Mouse (Mus musculus): ENCODE measurements around the gene Tmem255b. TPM values are rescaled to one million over a fixed set of nuclear protein-coding genes. Genes with fewer than 3 reads are reported as not detected.

The Tmem255b gene
- polyA plus RNA-seq, 1 experiment from 2014 or later = 0.14 TPM

DNA sequence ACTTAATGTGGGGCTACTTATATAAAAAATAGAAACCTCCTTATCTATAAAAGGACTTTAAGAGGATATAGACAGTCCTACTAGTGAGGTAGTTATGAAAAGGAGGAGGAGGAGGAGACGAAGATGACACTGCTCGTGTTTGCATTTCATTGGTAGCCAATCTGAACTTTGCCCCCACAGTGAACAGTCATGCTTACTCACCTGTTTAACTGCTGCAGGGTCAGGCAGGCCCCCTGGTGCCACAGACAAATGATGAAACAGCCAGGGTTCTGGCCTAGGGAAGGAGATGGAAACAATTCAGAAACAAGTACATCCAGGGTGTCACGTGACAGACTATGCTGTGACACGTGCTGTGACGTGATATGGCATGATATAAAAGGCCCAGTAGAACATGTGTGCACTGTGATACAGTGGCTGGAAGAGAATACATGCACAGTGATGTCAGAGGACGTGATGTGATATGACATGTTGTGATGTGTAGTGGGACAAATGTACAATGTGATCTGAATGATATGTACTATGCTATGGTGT, 16.8 kb downstream of the Tmem255b start:
- ATAC-seq (ENCODE audit: insufficient number of reproducible peaks, insufficient read depth, low FRiP score, low TSS enrichment) = no peak
- Histone ChIP-seq H3K36me3 (no peaks in the 10 kb centered on the region), H3K27me3 (no peaks in the 10 kb centered on the region), H3K4me2 (replicated peaks) (no peak overlapping the region), H3K4me1 (no peaks in the 10 kb centered on the region), H3K9ac (no peak overlapping the region), H3K27ac (no peak overlapping the region), H3K4me3 (no peak overlapping the region), H3K9me3 (no peaks in the 10 kb centered on the region)
- 65% methylated on average over 6 of the region's 6 CpGs for WGBS

DNA sequence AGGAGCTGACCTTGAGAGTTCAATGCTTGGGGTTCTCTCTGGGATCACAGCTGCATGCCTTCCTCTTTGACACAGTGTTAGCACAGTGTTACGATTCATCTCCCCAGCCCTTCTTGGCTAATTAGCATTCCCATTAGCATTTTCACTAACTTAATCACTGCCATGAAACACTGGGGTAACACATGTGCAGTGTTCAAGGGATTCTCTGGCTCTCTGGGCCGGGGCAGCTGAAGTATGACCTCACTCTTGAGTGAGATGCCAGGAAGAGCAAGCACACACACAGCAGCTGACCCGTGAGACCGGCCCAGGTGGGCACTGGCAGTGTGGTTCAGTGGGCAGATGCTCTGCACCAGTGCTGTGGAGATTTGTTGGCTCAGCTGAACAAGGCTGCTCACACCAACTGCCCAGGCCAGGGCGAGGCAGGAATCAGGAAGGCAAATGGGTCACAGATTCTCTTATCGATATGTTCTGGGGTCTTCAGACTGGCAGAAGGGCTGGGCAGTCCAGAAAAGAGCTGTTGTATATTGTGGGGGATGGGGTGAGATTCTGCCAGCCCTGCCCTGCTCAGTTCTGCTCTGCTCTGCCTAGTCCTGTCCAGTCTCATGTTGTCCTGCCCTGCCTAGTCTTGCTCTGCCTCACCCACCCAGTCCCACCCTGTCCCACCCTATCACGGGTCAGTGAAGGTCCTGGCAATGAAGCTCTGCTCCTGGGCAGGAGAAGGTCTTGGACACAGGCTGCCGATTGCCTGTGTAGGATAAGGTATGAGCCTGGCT, 19.5 kb downstream of the Tmem255b start:
- H3K4me2 ChIP-seq (replicated peaks) = no peak overlapping the region
- no peak overlapping the region for H3K9ac ChIP-seq
- no peaks in the 10 kb centered on the region for H3K36me3 ChIP-seq
- H3K27ac ChIP-seq = no peak overlapping the region
- H3K27me3 ChIP-seq = no peaks in the 10 kb centered on the region
- no peaks in the 10 kb centered on the region for H3K9me3 ChIP-seq
- no peak; the same call in 1 of the 2 replicates for ATAC-seq (ENCODE audit: insufficient number of reproducible peaks, insufficient read depth, low FRiP score, low TSS enrichment)
- H3K4me1 ChIP-seq = no peaks in the 10 kb centered on the region
- H3K4me3 ChIP-seq = no peak overlapping the region
- 66% methylated on average over 8 of the region's 8 CpGs for WGBS

DNA sequence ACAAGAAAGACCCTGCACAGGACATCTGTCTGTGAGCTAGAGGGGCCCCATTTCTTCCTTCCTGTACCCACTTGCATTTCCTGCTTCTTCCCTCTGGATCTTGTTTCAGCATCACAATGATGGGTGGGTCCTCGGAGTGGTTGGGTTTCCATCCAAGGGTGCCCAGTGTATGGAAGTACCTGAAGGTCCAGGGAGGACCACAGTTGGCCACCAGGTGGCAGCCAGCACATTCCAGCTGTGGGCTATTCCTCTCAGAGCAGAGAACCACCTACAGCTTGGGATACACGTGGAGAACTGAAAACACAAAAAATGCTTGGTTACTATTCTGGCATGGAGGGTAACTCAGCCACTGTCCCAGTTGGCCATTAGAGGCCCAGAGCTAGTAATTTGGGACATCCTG, 20.3 kb downstream of the Tmem255b start:
- no peak overlapping the region for H3K4me2 ChIP-seq (replicated peaks)
- H3K9me3 ChIP-seq = no peaks in the 10 kb centered on the region
- no peaks in the 10 kb centered on the region for H3K27me3 ChIP-seq
- 29% methylated on average over 2 of the region's 2 CpGs for WGBS
- no peaks in the 10 kb centered on the region for H3K36me3 ChIP-seq
- no peaks in the 10 kb centered on the region for H3K4me1 ChIP-seq
- H3K9ac ChIP-seq = no peak overlapping the region
- no peak overlapping the region for H3K4me3 ChIP-seq
- no peak; the same call in 1 of the 2 replicates for ATAC-seq (ENCODE audit: insufficient number of reproducible peaks, insufficient read depth, low FRiP score, low TSS enrichment)
- no peak overlapping the region for H3K27ac ChIP-seq

DNA sequence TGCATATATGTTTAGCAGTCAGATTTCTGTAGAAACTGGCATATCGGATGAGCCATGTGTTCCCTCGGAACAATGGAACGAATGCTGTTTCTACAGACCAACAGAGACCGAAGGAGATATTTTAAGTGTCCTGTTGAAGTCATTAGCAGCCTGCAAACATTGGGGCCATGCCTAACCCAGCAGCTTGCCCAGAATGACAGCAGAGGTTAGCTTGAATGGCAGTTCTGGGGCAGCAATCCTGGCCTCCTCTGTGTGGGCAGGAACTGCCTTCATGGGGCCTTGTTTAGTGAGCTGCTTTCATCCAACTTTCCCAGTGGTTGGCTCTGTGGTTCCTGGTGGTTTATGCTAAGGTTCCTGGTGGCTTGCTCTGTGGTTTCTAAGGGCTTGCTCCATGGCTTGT, 24.4 kb downstream of the Tmem255b start:
- WGBS = 95% methylated on average over 4 of the region's 4 CpGs
- Histone ChIP-seq H3K4me2 (replicated peaks) (no peak overlapping the region), H3K4me3 (no peak overlapping the region), H3K27me3 (no peaks in the 10 kb centered on the region), H3K36me3 (no peaks in the 10 kb centered on the region), H3K9me3 (no peaks in the 10 kb centered on the region), H3K4me1 (no peaks in the 10 kb centered on the region), H3K9ac (no peak overlapping the region), H3K27ac (no peak overlapping the region)
- ATAC-seq (ENCODE audit: insufficient number of reproducible peaks, insufficient read depth, low FRiP score, low TSS enrichment) = no peak

DNA sequence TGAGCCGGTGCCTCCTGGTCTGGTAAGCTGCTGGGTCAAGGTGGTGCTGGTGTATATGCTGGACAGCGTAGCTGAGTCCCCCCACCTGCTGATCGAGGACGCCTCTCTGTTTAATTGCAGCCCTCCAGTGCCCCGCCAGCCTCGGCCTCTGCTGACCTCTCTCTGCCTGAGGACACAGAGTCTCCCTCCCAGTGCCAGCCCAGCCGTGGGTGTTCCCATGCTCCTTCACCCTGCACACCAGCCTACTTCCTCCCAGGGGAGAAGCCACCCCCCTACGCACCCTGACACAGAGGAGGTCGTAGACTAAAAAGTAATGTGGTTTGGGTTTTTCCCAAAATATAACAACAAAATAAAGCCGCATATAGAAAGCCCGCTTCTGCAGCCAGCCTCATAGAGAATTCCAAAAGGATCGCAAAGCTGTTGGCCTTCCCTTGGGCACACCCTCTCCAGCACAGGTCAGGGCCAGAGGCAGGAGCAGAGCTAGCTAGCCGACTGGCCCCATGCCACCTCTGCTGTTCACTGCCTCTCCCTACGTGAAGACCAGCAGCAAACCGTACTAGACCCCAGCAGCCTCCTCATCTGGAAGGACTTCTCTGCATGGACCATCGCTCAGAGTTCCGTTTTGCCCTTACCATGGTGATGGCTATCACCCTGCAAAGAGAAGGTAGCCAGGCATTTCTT, 26.2 kb downstream of the Tmem255b start:
- WGBS = 69% methylated on average over 17 of the region's 17 CpGs
- no peak for ATAC-seq (ENCODE audit: insufficient number of reproducible peaks, insufficient read depth, low FRiP score, low TSS enrichment)

DNA sequence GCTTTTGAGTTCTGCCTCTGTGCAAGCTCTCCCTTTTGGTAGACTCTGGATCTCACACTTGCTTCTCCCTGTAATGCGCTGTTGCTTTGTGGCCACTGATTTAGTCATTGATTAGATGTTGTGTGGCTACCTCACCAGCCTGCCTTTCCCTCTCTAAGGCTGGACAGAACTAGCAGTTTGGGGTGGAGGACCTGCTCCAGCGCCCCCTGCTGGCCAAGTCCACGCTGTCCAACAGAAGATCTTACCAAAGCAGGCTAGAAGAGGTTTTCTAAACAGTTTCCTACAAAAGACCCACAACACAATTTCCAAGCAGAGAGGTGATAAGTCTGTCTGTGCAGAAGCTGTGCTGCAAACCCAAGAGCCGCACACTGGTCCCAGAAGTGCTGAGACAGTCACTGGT, 26.9 kb downstream of the Tmem255b start:
- Histone ChIP-seq H3K4me2 (replicated peaks) (no peak overlapping the region), H3K4me3 (no peak overlapping the region), H3K27ac (no peak overlapping the region), H3K36me3 (no peaks in the 10 kb centered on the region), H3K4me1 (no peaks in the 10 kb centered on the region), H3K9me3 (no peaks in the 10 kb centered on the region), H3K27me3 (no peaks in the 10 kb centered on the region), H3K9ac (no peak overlapping the region)
- no peak for ATAC-seq (ENCODE audit: insufficient number of reproducible peaks, insufficient read depth, low FRiP score, low TSS enrichment)
- 40% methylated on average over 4 of the region's 4 CpGs for WGBS

More for the DNA sequence above, 26.2 kb downstream of the Tmem255b start:
- Histone ChIP-seq H3K36me3 (no peaks in the 10 kb centered on the region), H3K4me2 (replicated peaks) (no peak overlapping the region), H3K4me3 (no peak overlapping the region), H3K4me1 (no peaks in the 10 kb centered on the region), H3K9ac (no peak overlapping the region), H3K27ac (no peak overlapping the region), H3K27me3 (no peaks in the 10 kb centered on the region), H3K9me3 (no peaks in the 10 kb centered on the region)

DNA sequence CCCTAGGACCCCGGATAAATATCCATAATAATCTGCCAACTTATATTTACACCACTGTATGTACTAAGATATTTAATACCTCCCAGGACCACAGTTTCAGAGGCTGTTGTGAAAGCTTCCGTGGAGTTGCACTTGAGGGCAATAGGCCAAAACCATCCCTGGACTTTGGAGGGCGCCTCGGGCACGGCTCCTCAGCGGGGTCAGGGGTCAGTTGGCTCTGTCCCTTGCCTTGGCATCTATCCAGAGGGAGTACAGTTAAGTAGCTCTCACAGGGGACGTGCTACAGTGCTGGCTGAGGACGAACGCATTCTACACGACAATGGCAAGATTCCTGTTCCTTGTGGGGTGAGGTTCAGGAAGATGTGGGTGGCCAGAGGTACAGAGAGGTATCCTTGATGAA, 27.4 kb downstream of the Tmem255b start:
- no peaks in the 10 kb centered on the region for H3K36me3 ChIP-seq
- 74% methylated on average over 10 of the region's 10 CpGs for WGBS
- ATAC-seq (ENCODE audit: insufficient number of reproducible peaks, insufficient read depth, low FRiP score, low TSS enrichment) = no peak
- no peaks in the 10 kb centered on the region for H3K4me1 ChIP-seq
- no peak overlapping the region for H3K4me2 ChIP-seq (replicated peaks)
- H3K9ac ChIP-seq = no peak overlapping the region
- H3K9me3 ChIP-seq = no peaks in the 10 kb centered on the region
- H3K27me3 ChIP-seq = no peaks in the 10 kb centered on the region
- no peak overlapping the region for H3K4me3 ChIP-seq
- H3K27ac ChIP-seq = no peak overlapping the region

DNA sequence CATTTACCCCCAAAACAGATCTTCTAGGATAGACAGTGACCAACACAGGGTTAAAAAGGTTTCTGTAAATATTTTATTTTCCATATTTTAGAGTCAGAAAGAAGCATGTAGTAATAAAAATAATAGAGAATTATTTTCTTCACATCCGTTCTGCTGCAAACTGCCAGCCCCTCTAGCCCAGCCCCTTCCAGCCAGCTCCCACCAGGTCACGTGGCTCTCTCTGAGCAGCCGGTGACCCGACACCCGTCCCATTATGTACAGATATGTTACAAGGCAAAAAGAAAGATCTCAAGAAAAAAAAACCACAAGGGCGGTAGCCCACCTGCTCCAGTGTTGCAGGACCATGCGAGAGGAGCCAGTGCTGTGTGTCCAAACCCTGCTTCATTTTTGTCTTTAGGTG, 30.3 kb downstream of the Tmem255b start:
- no peak for ATAC-seq (ENCODE audit: insufficient number of reproducible peaks, insufficient read depth, low FRiP score, low TSS enrichment)
- no peak overlapping the region for H3K9ac ChIP-seq
- no peaks in the 10 kb centered on the region for H3K4me1 ChIP-seq
- no peaks in the 10 kb centered on the region for H3K9me3 ChIP-seq
- no peaks in the 10 kb centered on the region for H3K27me3 ChIP-seq
- no peak overlapping the region for H3K4me2 ChIP-seq (replicated peaks)
- 43% methylated on average over 7 of the region's 7 CpGs for WGBS
- H3K4me3 ChIP-seq = no peak overlapping the region
- H3K27ac ChIP-seq = no peak overlapping the region
- no peaks in the 10 kb centered on the region for H3K36me3 ChIP-seq

DNA sequence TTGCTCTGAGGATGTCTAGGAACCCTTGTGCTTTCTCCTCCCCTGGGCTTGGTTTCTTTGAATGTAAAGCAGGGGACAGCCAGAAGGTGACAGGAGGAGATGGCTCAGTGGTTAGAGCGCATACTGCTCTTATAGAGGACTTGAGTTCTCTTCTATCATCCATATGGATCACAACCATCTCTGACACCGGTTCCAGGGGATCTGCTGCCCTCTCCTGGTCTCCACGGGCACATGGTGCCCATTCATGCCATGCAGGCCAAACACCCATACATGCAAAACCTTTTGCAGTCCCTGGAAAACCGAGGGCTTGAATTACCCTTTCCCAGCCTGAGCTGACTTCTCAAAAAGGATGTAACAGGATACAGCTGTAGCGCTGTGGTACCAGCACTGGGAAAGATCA, 32.0 kb downstream of the Tmem255b start:
- no peak overlapping the region for H3K4me3 ChIP-seq
- no peak overlapping the region for H3K4me2 ChIP-seq (replicated peaks)
- 57% methylated on average over 5 of the region's 5 CpGs for WGBS
- no peaks in the 10 kb centered on the region for H3K27me3 ChIP-seq
- ATAC-seq (ENCODE audit: insufficient number of reproducible peaks, insufficient read depth, low FRiP score, low TSS enrichment) = no peak
- H3K9me3 ChIP-seq = no peaks in the 10 kb centered on the region
- H3K4me1 ChIP-seq = peaks cover under 1% of the 10 kb centered on the region; the same call in 1 of the 2 replicates
- H3K27ac ChIP-seq = no peak overlapping the region
- no peaks in the 10 kb centered on the region for H3K36me3 ChIP-seq
- H3K9ac ChIP-seq = no peak overlapping the region

DNA sequence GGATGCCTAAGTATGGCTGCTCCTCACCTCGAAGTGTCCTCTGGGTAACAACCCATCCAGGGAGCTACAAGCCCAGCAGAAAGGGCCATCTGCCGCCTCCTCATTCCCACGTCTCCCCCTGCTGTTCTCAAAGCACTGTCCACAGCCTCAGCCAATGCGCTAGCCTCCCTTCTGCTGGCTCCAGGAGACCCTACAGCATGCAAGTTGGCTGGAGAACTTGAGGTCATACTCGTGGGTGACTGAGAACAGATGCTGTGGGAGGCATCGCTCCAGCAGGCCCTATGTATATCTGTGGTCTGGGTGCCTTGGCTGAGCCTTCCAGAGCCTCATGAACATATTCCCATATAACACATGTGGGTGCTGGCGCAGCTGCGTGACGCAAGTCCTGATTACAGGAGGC, 33.7 kb downstream of the Tmem255b start:
- Histone ChIP-seq H3K9ac (no peak overlapping the region), H3K9me3 (no peaks in the 10 kb centered on the region), H3K4me1 (peaks cover 5% of the 10 kb centered on the region), H3K4me3 (no peak overlapping the region), H3K4me2 (replicated peaks) (no peak overlapping the region), H3K36me3 (no peaks in the 10 kb centered on the region), H3K27me3 (no peaks in the 10 kb centered on the region), H3K27ac (no peak overlapping the region)
- 87% methylated on average over 9 of the region's 9 CpGs for WGBS
- no peak for ATAC-seq (ENCODE audit: insufficient number of reproducible peaks, insufficient read depth, low FRiP score, low TSS enrichment)

DNA sequence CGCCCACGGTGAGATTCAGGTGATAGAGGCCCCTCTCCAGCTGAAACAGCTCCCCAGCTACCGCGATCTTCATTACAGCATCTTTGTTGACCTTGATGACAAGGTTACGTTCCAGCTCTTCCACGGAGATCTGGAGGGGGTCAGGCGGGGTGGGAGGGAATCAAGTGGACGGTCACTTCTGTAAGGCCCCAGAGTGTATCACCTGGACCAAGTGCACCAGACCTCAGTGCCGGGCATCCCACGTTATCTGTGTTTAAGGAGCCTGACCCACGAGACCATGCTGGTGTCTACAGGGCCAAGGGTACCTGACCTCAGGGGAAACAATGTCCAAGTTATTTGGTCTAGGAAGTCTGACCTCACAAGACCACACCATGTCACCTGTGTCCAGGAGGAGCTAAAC, 36.5 kb downstream of the Tmem255b start:
- Histone ChIP-seq H3K4me2 (replicated peaks) (no peak overlapping the region), H3K4me3 (no peak overlapping the region), H3K4me1 (peaks cover 5% of the 10 kb centered on the region), H3K36me3 (no peaks in the 10 kb centered on the region), H3K27ac (no peak overlapping the region), H3K27me3 (no peaks in the 10 kb centered on the region), H3K9me3 (no peaks in the 10 kb centered on the region), H3K9ac (no peak overlapping the region)
- ATAC-seq (ENCODE audit: insufficient number of reproducible peaks, insufficient read depth, low FRiP score, low TSS enrichment) = no peak
- 91% methylated on average over 11 of the region's 11 CpGs for WGBS

DNA sequence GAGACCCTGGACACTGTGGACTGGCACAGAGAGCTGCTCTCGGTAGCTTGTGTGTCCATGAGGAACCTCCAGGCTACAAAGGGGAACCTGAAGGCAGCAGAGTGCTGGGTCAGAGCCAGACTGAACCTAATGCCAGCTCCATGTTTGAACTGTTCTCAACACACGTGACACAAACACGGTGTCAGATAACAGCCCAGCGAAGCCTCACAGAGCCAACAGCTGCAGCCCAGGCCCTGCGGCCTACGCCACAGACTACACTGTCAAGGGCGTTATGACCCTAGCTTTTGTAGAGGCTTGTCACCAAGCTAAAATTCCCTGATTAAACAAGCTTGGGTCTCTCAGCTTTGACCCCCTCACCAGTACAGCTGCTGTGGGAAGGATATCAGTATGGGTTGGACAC, 37.3 kb downstream of the Tmem255b start:
- no peak overlapping the region for H3K27ac ChIP-seq
- H3K4me1 ChIP-seq = peaks cover 5% of the 10 kb centered on the region
- H3K4me2 ChIP-seq (replicated peaks) = no peak overlapping the region
- H3K9ac ChIP-seq = no peak overlapping the region
- no peaks in the 10 kb centered on the region for H3K9me3 ChIP-seq
- H3K27me3 ChIP-seq = no peaks in the 10 kb centered on the region
- no peaks in the 10 kb centered on the region for H3K36me3 ChIP-seq
- no peak overlapping the region for H3K4me3 ChIP-seq
- 46% methylated on average over 7 of the region's 7 CpGs for WGBS
- peak; percentile 25; the same call in 1 of the 2 replicates for ATAC-seq (ENCODE audit: insufficient number of reproducible peaks, insufficient read depth, low FRiP score, low TSS enrichment)
